Mouse (Mus musculus) adrenal gland, adult (tissue): ENCODE data around the gene Kdm4a.

Experiments
- DNase-seq, 2 experiments: peaks; one replicate each; pipeline ENCODE4 v3.0.0; 2022 to 2023; ENCODE audit warnings: low spot score in 1 of 2; ENCODE audit not compliant: inconsistent age in 2 of 2

Kdm4a gene

GRCm38 (mm10) chr4:118179467-118180300 is at the start of gene Kdm4a:
TSS of gene Kdm4a (minus strand) at chr4:118180043.
- DNase-seq, result peak; percentile 95 to 98

- no peak for DNase-seq
These were observed 49.4 kb upstream of the Kdm4a start for GRCm38 (mm10) chr4:118229035-118229770.

GRCm38 (mm10) chr4:118227398-118227797 is 47.6 kb upstream of the Kdm4a start:
- DNase-seq, result no peak

GRCm38 (mm10) chr4:118221261-118221660 is 41.4 kb upstream of the Kdm4a start:
- no peak for DNase-seq

GRCm38 (mm10) chr4:118220756-118221155 is 40.9 kb upstream of the Kdm4a start:
- DNase-seq, result no peak

- DNase-seq, result no peak
These were observed 39.6 kb upstream of the Kdm4a start for GRCm38 (mm10) chr4:118219487-118219886.

GRCm38 (mm10) chr4:118218521-118218920 is 38.7 kb upstream of the Kdm4a start:
- DNase-seq, result no peak

GRCm38 (mm10) chr4:118216726-118217595 is 37.1 kb upstream of the Kdm4a start:
- DNase-seq, result peak; percentile 68 to 90

- no peak for DNase-seq
These were observed 35.0 kb upstream of the Kdm4a start for GRCm38 (mm10) chr4:118214891-118215290.

GRCm38 (mm10) chr4:118206918-118207640 is 27.2 kb upstream of the Kdm4a start:
- DNase-seq, result no peak

GRCm38 (mm10) chr4:118205906-118206305 is 26.1 kb upstream of the Kdm4a start:
- no peak for DNase-seq

GRCm38 (mm10) chr4:118199093-118199492 is 19.2 kb upstream of the Kdm4a start:
- DNase-seq, result no peak

GRCm38 (mm10) chr4:118198606-118199005 is 18.8 kb upstream of the Kdm4a start:
- no peak for DNase-seq

- no peak for DNase-seq
These were observed 16.3 kb upstream of the Kdm4a start for GRCm38 (mm10) chr4:118196185-118196584.

- DNase-seq, result no peak
These were observed 648 bp upstream of the Kdm4a start for GRCm38 (mm10) chr4:118180301-118181080.

- DNase-seq, result no peak
These were observed 834 bp downstream of the Kdm4a start for GRCm38 (mm10) chr4:118178952-118179466.

GRCm38 (mm10) chr4:118172461-118172860 is 7.4 kb downstream of the Kdm4a start:
- DNase-seq, result no peak

GRCm38 (mm10) chr4:118171006-118171405 is 8.8 kb downstream of the Kdm4a start:
- no peak for DNase-seq

GRCm38 (mm10) chr4:118162123-118162522 is 17.7 kb downstream of the Kdm4a start:
- DNase-seq, result no peak

GRCm38 (mm10) chr4:118157666-118158065 is 22.2 kb downstream of the Kdm4a start:
- DNase-seq, result peak in 1 of 2 experiments; percentile 77
